Mouse (Mus musculus) hindbrain, postnatal 0 days (tissue): Measurements from ENCODE around the gene Cd79a. TPM values are rescaled to one million over a fixed set of nuclear protein-coding genes. Genes with fewer than 3 reads are reported as not detected.
"Not testable (repeated sequence)": the region's sequence is repeated elsewhere in the genome, so short reads cannot be mapped to it uniquely, and the experiment has no call there.

Source experiments
- ATAC-seq: fragments of 200-750 bp; cut with Nextera tagmentation; 2 replicates; pipeline ENCODE4 v1.8.0; 2017; ENCODE audit warnings: mild to moderate bottlenecking, moderate TSS enrichment, moderate library complexity
- DNase-seq: peaks from one replicate; pipeline ENCODE4 v3.0.0-alpha.2; 2015; ENCODE audit warnings: low spot score
- H3K27ac ChIP-seq: fragments of 300-500 bp; sonication (generic); 2 replicates; pipeline ENCODE4 v1.5.1; 2014; ENCODE audit warnings: mild to moderate bottlenecking
- H3K27me3 ChIP-seq: fragments of 300-500 bp; sonication (generic); 2 replicates; pipeline ENCODE4 v1.6.1; 2014; ENCODE audit warnings: low read length, mixed read lengths; ENCODE audit not compliant: insufficient read depth
- H3K36me3 ChIP-seq: fragments of 300-500 bp; sonication (generic); 2 replicates; pipeline ENCODE4 v1.6.1; 2014; ENCODE audit warnings: low read length, mixed read lengths; ENCODE audit not compliant: insufficient read depth
- H3K4me1 ChIP-seq: fragments of 300-500 bp; sonication (generic); 2 replicates; pipeline ENCODE4 v1.6.1; 2014; ENCODE audit warnings: antibody characterized with exemption, low read length, mixed read lengths; ENCODE audit not compliant: insufficient read depth
- H3K4me2 ChIP-seq: fragments of 300-500 bp; sonication (generic); 2 replicates; pipeline ENCODE4 v1.6.1; 2014; ENCODE audit warnings: low read depth, mild to moderate bottlenecking, low read length, moderate library complexity, mixed read lengths
- H3K4me3 ChIP-seq: fragments of 300-500 bp; sonication (generic); 2 replicates; pipeline ENCODE4 v1.5.1; 2014; ENCODE audit warnings: low read length
- H3K9ac ChIP-seq: fragments of 300-500 bp; sonication (generic); replicated peaks from 2 replicates; pipeline ENCODE4 v1.6.1; 2014; ENCODE audit warnings: mild to moderate bottlenecking, low read length, moderate library complexity, mixed read lengths
- H3K9me3 ChIP-seq: fragments of 300-500 bp; sonication (generic); 2 replicates; pipeline ENCODE4 v1.6.1; 2016; ENCODE audit warnings: low read length, mixed read lengths
- CTCF ChIP-seq: IDR thresholded peaks from 2 replicates; pipeline ENCODE4 v1.5.1; 2016; ENCODE audit warnings: antibody characterized with exemption, control low read depth, low read depth
- WGBS: fragments of 180-500 bp; shearing (Covaris S2); extraction: QIAGEN DNeasy Blood & Tissue Kit; methylation state at CpG from one replicate; pipeline ENCODE4 v1.1.7; 2014; 5-methylcytosine and 5-hydroxymethylcytosine counted together
- polyA plus RNA-seq: library from polyadenylated mRNA; unstranded; fragments of >200 nt; fragmentation: Nextera tagmentation; extraction: Ambion mirVana; gene quantifications from 2 replicates; pipeline ENCODE4 v1.2.1, GENCODE M21; 2015
- total RNA-seq: library from RNA; depleted of rRNA; stranded (reverse); fragments of >200 nt; gene quantifications from 2 replicates; pipeline ENCODE4 v1.2.3, GENCODE M21; 2014

Gene Cd79a
- total and polyA plus RNA-seq, 2 experiments from 2014 or later: 0.10 to 0.93 TPM

- Histone ChIP-seq H3K36me3 (peaks cover 34% of the 10 kb centered on the region), H3K9ac (peak overlapping the region; percentile 98), H3K4me3 (peak overlapping the region; percentile 82; the same call in 1 of the 2 replicates), H3K4me2 (peak overlapping the region; percentile 66), H3K9me3 (no peaks in the 10 kb centered on the region), H3K4me1 (peaks cover 15% of the 10 kb centered on the region), H3K27ac (no peak overlapping the region), H3K27me3 (no peaks in the 10 kb centered on the region)
- ATAC-seq (no peak), DNase-seq (no peak)
- no peak for TF ChIP-seq CTCF
- WGBS: 59% methylated on average over 4 of the region's 4 CpGs
These were observed 10.9 kb upstream of the Cd79a start for GRCm38 (mm10) chr7:24886308-24886633.

GRCm38 (mm10) chr7:24887096-24887495, 10.1 kb upstream of the Cd79a start:
- no peak overlapping the region for H3K4me2 ChIP-seq
- H3K9me3 ChIP-seq: no peaks in the 10 kb centered on the region
- DNase-seq (no peak), ATAC-seq (no peak)
- no peak overlapping the region for H3K27ac ChIP-seq
- H3K36me3 ChIP-seq: peaks cover 34% of the 10 kb centered on the region
- 62% methylated on average over 4 of the region's 4 CpGs for WGBS
- TF ChIP-seq CTCF: no peak
- peaks cover 15% of the 10 kb centered on the region for H3K4me1 ChIP-seq
- H3K27me3 ChIP-seq: no peaks in the 10 kb centered on the region
- no peak overlapping the region for H3K4me3 ChIP-seq
- H3K9ac ChIP-seq: peak overlapping the region; percentile 98; the same call in 1 of the 2 replicates

- DNase-seq: no peak
- Histone ChIP-seq H3K9me3 (no peaks in the 10 kb centered on the region), H3K4me2 (no peak overlapping the region), H3K27me3 (no peaks in the 10 kb centered on the region), H3K4me1 (peaks cover 15% of the 10 kb centered on the region), H3K27ac (no peak overlapping the region), H3K9ac (no peak overlapping the region), H3K36me3 (peaks cover 34% of the 10 kb centered on the region), H3K4me3 (no peak overlapping the region)
- no peak for ATAC-seq
- no peak for TF ChIP-seq CTCF
- WGBS: 77% methylated on average over 6 of the region's 6 CpGs
These were observed 7.6 kb upstream of the Cd79a start for GRCm38 (mm10) chr7:24889431-24890220.

GRCm38 (mm10) chr7:24890281-24891216, 6.6 kb upstream of the Cd79a start:
- TF ChIP-seq CTCF: peak; percentile 100

GRCm38 (mm10) chr7:24891241-24892124, 5.7 kb upstream of the Cd79a start:
- no peaks in the 10 kb centered on the region for H3K9me3 ChIP-seq
- H3K4me1 ChIP-seq: 0 out of 2 replicates have a peak, but pooled peaks cover 6% of the 10 kb centered on the region
- H3K36me3 ChIP-seq: peaks cover 29% of the 10 kb centered on the region
- 73% methylated on average over 3 of the region's 3 CpGs for whole genome bisulfite sequencing
- no peak for TF ChIP-seq CTCF
- H3K27ac ChIP-seq: no peak overlapping the region
- H3K4me2 ChIP-seq: no peak overlapping the region
- ATAC-seq (no peak), DNase-seq (no peak)
- no peak overlapping the region for H3K4me3 ChIP-seq
- no peak overlapping the region for H3K9ac ChIP-seq
- H3K27me3 ChIP-seq: no peaks in the 10 kb centered on the region

More at GRCm38 (mm10) chr7:24890281-24891216, 6.6 kb upstream of the Cd79a start:
- Histone ChIP-seq H3K36me3 (peaks cover 34% of the 10 kb centered on the region), H3K4me1 (peaks cover 14% of the 10 kb centered on the region), H3K9ac (no peak overlapping the region), H3K27me3 (no peaks in the 10 kb centered on the region), H3K27ac (no peak overlapping the region), H3K9me3 (no peaks in the 10 kb centered on the region), H3K4me3 (no peak overlapping the region), H3K4me2 (no peak overlapping the region)
- peak; percentile 92 for DNase-seq
- 29% methylated on average over 10 of the region's 10 CpGs for WGBS
- ATAC-seq: peak; percentile 69

GRCm38 (mm10) chr7:24892125-24892583, 5.0 kb upstream of the Cd79a start:
- no peaks in the 10 kb centered on the region for H3K9me3 ChIP-seq
- no peaks in the 10 kb centered on the region for H3K4me1 ChIP-seq
- no peak overlapping the region for H3K27ac ChIP-seq
- H3K4me2 ChIP-seq: no peak overlapping the region
- H3K9ac ChIP-seq: no peak overlapping the region
- peaks cover 23% of the 10 kb centered on the region for H3K36me3 ChIP-seq
- no peaks in the 10 kb centered on the region for H3K27me3 ChIP-seq
- DNase-seq: no peak
- H3K4me3 ChIP-seq: no peak overlapping the region
- ATAC-seq: no peak
- no peak for TF ChIP-seq CTCF
- WGBS: 72% methylated on average over 2 of the region's 2 CpGs

- not testable (repeated sequence) for H3K4me1 ChIP-seq, H3K36me3 ChIP-seq, ATAC-seq, H3K4me3 ChIP-seq, H3K9ac ChIP-seq, H3K27ac ChIP-seq, H3K27me3 ChIP-seq, H3K4me2 ChIP-seq, DNase-seq, H3K9me3 ChIP-seq
- 98% methylated on average over 2 of the region's 2 CpGs for WGBS
These were observed 1.4 kb upstream of the Cd79a start for GRCm38 (mm10) chr7:24895749-24896148.
